Mouse (Mus musculus) testis, postnatal 14 days (tissue): ENCODE results near the gene Mapk11.

ENCODE experiments used
- DNase-seq: peaks from one replicate; pipeline ENCODE4 v3.0.0; 2021; ENCODE audit warnings: low spot score

Gene Mapk11

DNA sequence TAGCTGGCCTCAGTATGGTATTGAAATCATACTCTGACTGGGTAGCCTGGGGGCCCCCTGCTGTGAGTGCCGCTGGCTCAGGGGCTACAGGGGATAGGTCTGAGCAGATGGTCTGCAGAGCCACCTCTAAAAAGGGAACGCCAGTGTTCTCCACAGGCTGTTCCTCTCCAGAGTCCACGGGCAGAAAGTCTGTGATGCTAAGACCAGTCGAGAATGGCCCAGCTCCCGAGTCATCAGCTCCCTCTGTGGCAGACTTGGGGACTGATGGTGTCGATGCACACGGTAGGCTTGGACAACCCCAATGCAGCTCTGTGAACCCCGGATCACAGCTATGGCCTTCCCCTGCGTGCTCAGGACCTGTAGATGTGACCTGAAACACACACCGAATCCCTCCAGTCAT, 45.5 kb downstream of the Mapk11 start:
- DNase-seq, result no peak

GRCm38 (mm10) chr15:89102646-89103045, 46.8 kb downstream of the Mapk11 start:
- DNase-seq, result no peak

GRCm38 (mm10) chr15:89100823-89101222, 48.6 kb downstream of the Mapk11 start:
- DNase-seq, result no peak

- no peak for DNase-seq
These were observed 50.8 kb downstream of the Mapk11 start for GRCm38 (mm10) chr15:89098616-89099015.

DNA sequence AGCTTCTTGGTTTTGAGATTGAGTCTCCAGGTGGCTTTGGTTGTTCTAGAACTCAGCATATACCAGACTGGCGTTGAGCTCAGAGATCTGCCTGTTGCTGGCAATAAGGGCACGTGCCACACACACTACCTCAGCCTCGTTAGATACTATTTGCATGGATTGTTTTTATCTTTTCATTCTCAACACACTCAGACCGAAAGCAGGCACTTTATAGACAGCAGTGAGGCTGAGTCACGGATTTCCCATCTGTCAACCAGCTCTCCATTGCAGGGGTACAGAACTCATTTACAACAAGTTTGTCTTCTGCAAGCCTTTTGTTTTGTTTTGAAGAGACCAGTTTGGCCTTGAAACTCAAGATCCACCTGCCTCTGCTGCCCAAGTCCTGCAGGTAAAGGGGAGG, 52.0 kb downstream of the Mapk11 start:
- no peak for DNase-seq
